Comparison of ENCODE assay signal across 10 mouse cellular contexts in the genomic region with DNA sequence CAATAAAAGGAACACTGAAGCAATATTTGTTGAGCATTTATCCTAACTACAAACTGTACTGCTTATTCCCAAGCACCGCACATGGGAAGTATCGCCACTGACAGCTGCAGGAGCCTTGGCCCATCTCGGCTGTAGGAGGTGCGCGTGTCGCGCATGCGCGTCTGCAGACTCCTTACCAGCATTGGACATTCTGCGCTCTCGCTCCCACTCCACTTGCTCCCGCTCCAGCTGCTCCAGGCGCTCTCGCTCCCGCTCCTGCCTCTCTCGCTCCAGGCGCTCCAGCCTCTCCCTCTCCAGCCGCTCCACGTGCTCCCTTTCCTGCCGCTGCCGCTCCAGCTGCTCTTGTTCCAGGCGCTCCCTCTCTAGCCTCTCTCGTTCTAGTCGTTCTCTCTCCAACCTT.
DNase-seq lines count a peak whose midpoint lies in the region; ATAC-seq and TF ChIP-seq lines count a peak whose summit lies in the region.
"Had no signal": no experiment of that assay in that cellular context is flagged by ENCODE, and none has a peak within 500 bp of the region (broad histone marks: within the 10 kb centered on the region; RNA-seq: fewer than 3 reads in every experiment).

No protein-coding gene starts in this region.

- ATAC-seq in CD4-positive, CD25-positive, alpha-beta regulatory T cell, adult 4 months = no peak
- ATAC-seq in forebrain, postnatal 0 days = peak; percentile 36; the same call in 1 of the 2 replicates
- no peak for ATAC-seq in hindbrain, embryonic 13.5 days (ENCODE audit: low FRiP score)
- 0 out of 2 replicates have a peak, but pooled peaks have one; percentile 53 for ATAC-seq in liver, embryonic 11.5 days (replicated peaks; ENCODE audit: low FRiP score)

- no peaks in the 10 kb centered on the region for H3K4me1 ChIP-seq in forebrain, postnatal 0 days (ENCODE audit: insufficient read depth)
- no peaks in the 10 kb centered on the region for H3K4me1 ChIP-seq in hindbrain, embryonic 13.5 days (replicated peaks)
- H3K4me1 ChIP-seq in liver, embryonic 11.5 days (replicated peaks; ENCODE audit: control insufficient read depth, insufficient read depth, low read length) = no peaks in the 10 kb centered on the region
- H3K4me1 ChIP-seq: embryonic facial prominence, embryonic 15.5 days; neural tube, embryonic 12.5 days had no signal

- H3K36me3 ChIP-seq in forebrain, postnatal 0 days (ENCODE audit: insufficient read depth) = peaks cover 10% of the 10 kb centered on the region
- H3K36me3 ChIP-seq in hindbrain, embryonic 13.5 days = peaks cover 23% of the 10 kb centered on the region
- H3K36me3 ChIP-seq in liver, embryonic 11.5 days (ENCODE audit: control insufficient read depth, insufficient read depth, low read length) = no peaks in the 10 kb centered on the region; the same call in 1 of the 2 replicates

- no peak overlapping the region for H3K4me2 ChIP-seq in forebrain, postnatal 0 days (ENCODE audit: low read depth)
- H3K4me2 ChIP-seq in hindbrain, embryonic 13.5 days = no peak overlapping the region
- peak overlapping the region; percentile 55 for H3K4me2 ChIP-seq in liver, embryonic 11.5 days
- H3K4me2 ChIP-seq: embryonic facial prominence, embryonic 15.5 days; neural tube, embryonic 12.5 days had no signal

- no peak overlapping the region for H3K27ac ChIP-seq in forebrain, postnatal 0 days (ENCODE audit: low read depth, low read length)
- H3K27ac ChIP-seq in hindbrain, embryonic 13.5 days = peak overlapping the region; percentile 30
- H3K27ac ChIP-seq in liver, embryonic 11.5 days (ENCODE audit: low read depth, low read length) = no peak overlapping the region
- H3K27ac ChIP-seq: embryonic facial prominence, embryonic 15.5 days; neural tube, embryonic 12.5 days had no signal

- no peaks in the 10 kb centered on the region for H3K9me3 ChIP-seq in forebrain, postnatal 0 days (ENCODE audit: low read length)
- no peaks in the 10 kb centered on the region for H3K9me3 ChIP-seq in hindbrain, embryonic 13.5 days
- no peaks in the 10 kb centered on the region for H3K9me3 ChIP-seq in liver, embryonic 11.5 days (ENCODE audit: control insufficient read depth, low read length)
- H3K9me3 ChIP-seq: embryonic facial prominence, embryonic 15.5 days; neural tube, embryonic 12.5 days had no signal

- no peaks in the 10 kb centered on the region for H3K27me3 ChIP-seq in forebrain, postnatal 0 days (ENCODE audit: insufficient read depth, low read length)
- no peaks in the 10 kb centered on the region for H3K27me3 ChIP-seq in hindbrain, embryonic 13.5 days
- no peaks in the 10 kb centered on the region for H3K27me3 ChIP-seq in liver, embryonic 11.5 days (replicated peaks; ENCODE audit: control insufficient read depth, insufficient read depth, low read length)
- H3K27me3 ChIP-seq: embryonic facial prominence, embryonic 15.5 days; neural tube, embryonic 12.5 days had no signal

- WGBS in forebrain, postnatal 0 days = 82% methylated on average over 24 of the region's 24 CpGs
- WGBS in hindbrain, embryonic 13.5 days = 83% methylated on average over 24 of the region's 24 CpGs
- whole genome bisulfite sequencing in liver, embryonic 11.5 days = 65% methylated on average over 24 of the region's 24 CpGs

- H3K4me3 ChIP-seq in forebrain, postnatal 0 days (ENCODE audit: low read depth, low read length) = no peak overlapping the region
- H3K4me3 ChIP-seq in hindbrain, embryonic 13.5 days = no peak overlapping the region
- H3K4me3 ChIP-seq in liver, embryonic 11.5 days (ENCODE audit: low read depth, low read length) = peak overlapping the region; percentile 33
- H3K4me3 ChIP-seq: embryonic facial prominence, embryonic 15.5 days; neural tube, embryonic 12.5 days had no signal

- no peak for TF ChIP-seq CTCF in forebrain, postnatal 0 days (IDR thresholded peaks at IDR 0.05; ENCODE audit: low read depth)

- no peak overlapping the region for H3K9ac ChIP-seq in forebrain, postnatal 0 days
- H3K9ac ChIP-seq in hindbrain, embryonic 13.5 days = no peak overlapping the region
- H3K9ac ChIP-seq in liver, embryonic 11.5 days (ENCODE audit: low read depth, low read length) = peak overlapping the region; percentile 37; the same call in 1 of the 2 replicates
- H3K9ac ChIP-seq: embryonic facial prominence, embryonic 15.5 days; neural tube, embryonic 12.5 days had no signal

- DNase-seq in CD4-positive, CD25-positive, alpha-beta regulatory T cell, adult 2 months (ENCODE audit: low read depth, low spot score) = peak; percentile 4
- DNase-seq in 3134 (ENCODE audit: extremely low read depth, insufficient read length, low spot score) = peak; percentile 15
- peak; percentile 47 for DNase-seq in forebrain, postnatal 0 days
- peak; percentile 37 for DNase-seq in liver, embryonic 11.5 days (ENCODE audit: low spot score)
- peak; percentile 76 for DNase-seq in telencephalon, adult 2 months (ENCODE audit: low read depth, low spot score)
- no peak for DNase-seq in spleen, postnatal 10 days (ENCODE audit: low spot score in 2 of 2)

Comparison
In these comparisons a context has a peak if more than half of its experiments do, and no peak if none do; other contexts are left out.
1. DNase-seq: peak in CD4-positive, CD25-positive, alpha-beta regulatory T cell, adult 2 months (single experiment), 3134 (single experiment), forebrain, postnatal 0 days (single experiment), liver, embryonic 11.5 days (single experiment) and telencephalon, adult 2 months (single experiment); none in spleen, postnatal 10 days (0 of 2).
2. ATAC-seq: peak in forebrain, postnatal 0 days (single experiment) and liver, embryonic 11.5 days (single experiment); none in CD4-positive, CD25-positive, alpha-beta regulatory T cell, adult 4 months (single experiment) and hindbrain, embryonic 13.5 days (single experiment).